8 mouse cellular contexts compared by ENCODE assay signal in the genomic region with DNA sequence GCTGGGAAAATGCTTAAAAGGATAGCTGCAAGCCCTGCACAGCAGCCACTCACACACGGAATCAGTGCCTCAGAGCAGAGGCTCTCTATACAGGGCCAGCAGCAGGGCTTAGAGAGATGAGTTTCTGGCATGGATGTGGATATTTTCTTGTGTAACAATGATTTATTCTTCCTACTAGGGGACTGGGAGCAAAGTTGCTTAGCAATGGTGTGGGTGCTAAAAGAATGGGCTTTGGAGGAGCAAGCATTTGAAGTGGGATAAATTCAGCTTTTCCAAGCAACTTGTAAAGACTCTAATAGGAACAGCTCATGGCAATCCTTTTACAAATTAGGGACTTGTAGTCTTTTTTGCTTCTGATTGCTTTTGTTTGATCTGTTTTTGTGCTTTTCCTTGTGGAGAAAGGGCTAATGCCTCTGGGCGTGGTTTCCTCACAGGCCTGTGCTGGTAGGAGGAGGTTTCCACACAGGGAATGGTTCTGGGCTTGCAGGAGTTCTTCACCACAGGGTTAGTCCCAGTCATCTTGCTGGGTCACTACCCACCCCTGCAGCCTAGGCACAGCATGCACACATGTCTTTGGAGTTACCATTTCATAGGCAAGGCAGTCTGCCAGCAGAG. TPM values are rescaled to one million over a fixed set of nuclear protein-coding genes. Genes with fewer than 3 reads are reported as not detected.
DNase-seq lines count a peak whose midpoint lies in the region; ATAC-seq and TF ChIP-seq lines count a peak whose summit lies in the region.

No protein-coding gene starts in this region.

- no peak overlapping the region for H3K4me2 ChIP-seq in hindbrain, embryonic 11.5 days (replicated peaks; ENCODE audit: low read depth, low read length)
- no peak overlapping the region for H3K4me2 ChIP-seq in forebrain, embryonic 16.5 days (ENCODE audit: low read length)
- no peak overlapping the region for H3K4me2 ChIP-seq in limb, embryonic 12.5 days

- H3K27me3 ChIP-seq in hindbrain, embryonic 10.5 days (ENCODE audit: insufficient read depth, poor library complexity, severe bottlenecking) = no peaks in the 10 kb centered on the region
- H3K27me3 ChIP-seq in hindbrain, embryonic 11.5 days (ENCODE audit: control insufficient read depth, insufficient read depth, low read length) = no peaks in the 10 kb centered on the region
- no peaks in the 10 kb centered on the region for H3K27me3 ChIP-seq in forebrain, embryonic 16.5 days (replicated peaks; ENCODE audit: control insufficient read depth, insufficient read depth, low read length)
- H3K27me3 ChIP-seq in limb, embryonic 12.5 days = no peaks in the 10 kb centered on the region

- 0 out of 2 replicates have a peak overlapping the region, but pooled peaks have one; percentile 56 for H3K27ac ChIP-seq in hindbrain, embryonic 10.5 days
- H3K27ac ChIP-seq in hindbrain, embryonic 11.5 days (ENCODE audit: low read depth, low read length) = no peak overlapping the region
- peak overlapping the region; percentile 55; the same call in 1 of the 2 replicates for H3K27ac ChIP-seq in ES-E14 (ENCODE audit: insufficient read depth, low read depth, low read length, poor library complexity, severe bottlenecking)
- H3K27ac ChIP-seq in forebrain, embryonic 16.5 days (ENCODE audit: low read length) = 0 out of 2 replicates have a peak overlapping the region, but pooled peaks have one; percentile 6
- 0 out of 2 replicates have a peak overlapping the region, but pooled peaks have one; percentile 35 for H3K27ac ChIP-seq in limb, embryonic 12.5 days

- in situ Hi-C loops in ES-E14 (cut with MboI; ENCODE audit: low sequenced_read_pairs in 2 of 2, unreplicated experiment in 2 of 2) = no loop called here

- no peaks in the 10 kb centered on the region for H3K9me3 ChIP-seq in hindbrain, embryonic 10.5 days
- H3K9me3 ChIP-seq in hindbrain, embryonic 11.5 days (ENCODE audit: control insufficient read depth, low read length) = no peaks in the 10 kb centered on the region
- no peaks in the 10 kb centered on the region for H3K9me3 ChIP-seq in ES-E14 (ENCODE audit: control insufficient read depth, insufficient read depth, low read depth, low read length)
- no peaks in the 10 kb centered on the region for H3K9me3 ChIP-seq in forebrain, embryonic 16.5 days (ENCODE audit: control insufficient read depth, low read length)
- H3K9me3 ChIP-seq in limb, embryonic 12.5 days = no peaks in the 10 kb centered on the region

- no peak for ATAC-seq in hindbrain, embryonic 11.5 days (ENCODE audit: low FRiP score)
- peak; percentile 66 for ATAC-seq in forebrain, embryonic 16.5 days
- no peak for ATAC-seq in limb, embryonic 12.5 days (ENCODE audit: insufficient number of reproducible peaks, insufficient read depth, low FRiP score, low TSS enrichment, low read depth)
- ATAC-seq in inflammation-experienced regulatory T-cells, adult 6 months = no peak

- H3K36me3 ChIP-seq in hindbrain, embryonic 10.5 days = no peaks in the 10 kb centered on the region
- H3K36me3 ChIP-seq in hindbrain, embryonic 11.5 days (ENCODE audit: control insufficient read depth, insufficient read depth, low read length) = no peaks in the 10 kb centered on the region
- no peaks in the 10 kb centered on the region; the same call in 1 of the 2 replicates for H3K36me3 ChIP-seq in ES-E14 (ENCODE audit: control insufficient read depth, insufficient read depth, low read length, poor library complexity, severe bottlenecking)
- H3K36me3 ChIP-seq in forebrain, embryonic 16.5 days (ENCODE audit: control insufficient read depth, insufficient read depth) = no peaks in the 10 kb centered on the region
- peaks cover 8% of the 10 kb centered on the region; the same call in 1 of the 2 replicates for H3K36me3 ChIP-seq in limb, embryonic 12.5 days

- no peak overlapping the region for H3K4me3 ChIP-seq in hindbrain, embryonic 10.5 days
- H3K4me3 ChIP-seq in hindbrain, embryonic 11.5 days (ENCODE audit: low read depth, low read length) = no peak overlapping the region
- H3K4me3 ChIP-seq in ES-E14 (ENCODE audit: insufficient read depth in 1 of 2, low read depth in 1 of 2, low read length in 2 of 2, poor library complexity in 1 of 2, severe bottlenecking in 1 of 2) = no peak overlapping the region
- no peak overlapping the region for H3K4me3 ChIP-seq in forebrain, embryonic 16.5 days (replicated peaks; ENCODE audit: low read length)
- H3K4me3 ChIP-seq in limb, embryonic 12.5 days (replicated peaks) = no peak overlapping the region

- H3K4me1 ChIP-seq in hindbrain, embryonic 10.5 days (replicated peaks) = peaks cover 8% of the 10 kb centered on the region
- no peaks in the 10 kb centered on the region for H3K4me1 ChIP-seq in hindbrain, embryonic 11.5 days (replicated peaks; ENCODE audit: control insufficient read depth, insufficient read depth, low read length)
- H3K4me1 ChIP-seq in ES-E14 (ENCODE audit: control insufficient read depth in 2 of 2, insufficient read depth in 2 of 2, low read length in 2 of 2, poor library complexity in 1 of 2) = peaks cover 6 to 7% of the 10 kb centered on the region in 2 experiments; a peak in 2 of 4 replicates
- H3K4me1 ChIP-seq in forebrain, embryonic 16.5 days (replicated peaks; ENCODE audit: control insufficient read depth, insufficient read depth, low read length) = no peaks in the 10 kb centered on the region; the same call in 1 of the 2 replicates
- H3K4me1 ChIP-seq in limb, embryonic 12.5 days (replicated peaks) = peaks cover 12% of the 10 kb centered on the region

- WGBS in hindbrain, embryonic 10.5 days = 50% methylated on average over 2 of the region's 2 CpGs
- WGBS in hindbrain, embryonic 11.5 days = 56% methylated on average over 2 of the region's 2 CpGs
- WGBS in forebrain, embryonic 16.5 days = 15% methylated on average over 2 of the region's 2 CpGs
- WGBS in limb, embryonic 12.5 days = 62% methylated on average over 2 of the region's 2 CpGs

- no peak overlapping the region for H3K9ac ChIP-seq in hindbrain, embryonic 11.5 days (ENCODE audit: low read depth, low read length)
- H3K9ac ChIP-seq in ES-E14 (ENCODE audit: insufficient read depth, low read depth, low read length, poor library complexity, severe bottlenecking) = no peak overlapping the region; the same call in 1 of the 2 replicates
- no peak overlapping the region for H3K9ac ChIP-seq in forebrain, embryonic 16.5 days (replicated peaks; ENCODE audit: low read depth, low read length)
- H3K9ac ChIP-seq in limb, embryonic 12.5 days (replicated peaks) = no peak overlapping the region

- no peak for DNase-seq in hindbrain, embryonic 10.5 days (ENCODE audit: low spot score)
- DNase-seq in hindbrain, embryonic 11.5 days (ENCODE audit: low spot score) = no peak
- DNase-seq in ES-E14 (ENCODE audit: low read depth, low spot score) = no peak
- no peak for DNase-seq in cerebellum, adult 9-11 months
- no peak for DNase-seq in gastrocnemius, postnatal 14 days

- intact Hi-C loops in gastrocnemius, postnatal 14 days (cut with DNase I; ENCODE audit: low total_unique reads) = no loop called here

TF ChIP-seq in ES-E14, 5 proteins besides CTCF, POLR2A, EP300 and RAD21:
- TF ChIP-seq CHD2 (IDR thresholded peaks at IDR 0.05; ENCODE audit: low read depth, low read length) (no peak), ZC3H11A (IDR thresholded peaks at IDR 0.05; ENCODE audit: borderline replicate concordance, low read depth, low read length) (no peak), MAFK (IDR thresholded peaks at IDR 0.05; ENCODE audit: insufficient read depth, low read depth, low read length) (no peak), ZNF384 (IDR thresholded peaks at IDR 0.05; ENCODE audit: low read depth, low read length) (no peak), HCFC1 (IDR thresholded peaks at IDR 0.05; ENCODE audit: borderline replicate concordance, insufficient read depth, low read length) (no peak)

RNA-seq across cellular contexts. Expression of a gene that starts 16.4 kb away (rescaled TPM):
- polyA plus RNA-seq in hindbrain, embryonic 10.5 days (2016; fragmentation: Nextera tagmentation; extraction: Ambion mirVana) = 18.1 and 26.6 TPM in 2 replicates
- polyA plus RNA-seq in hindbrain, embryonic 11.5 days (2014; fragmentation: Nextera tagmentation; extraction: Ambion mirVana) = 15.6 and 16.3 TPM in 2 replicates
- total RNA-seq in ES-E14 (2012; rRNA removed) = 26.3 and 28.7 TPM in 2 replicates
- 11.7 and 13.2 TPM in 2 replicates for polyA plus RNA-seq in forebrain, embryonic 16.5 days (2015; fragmentation: Nextera tagmentation; extraction: Ambion mirVana)
- polyA plus RNA-seq in limb, embryonic 12.5 days (2016; fragmentation: Nextera tagmentation; extraction: Ambion mirVana) = 37.0 and 38.2 TPM in 2 replicates
- 10 to 100 TPM; 28.6 to 38.2 (median 31.7) TPM for polyA plus RNA-seq in inflammation-experienced regulatory T-cells, adult 6 months (2017; shearing (Covaris generic))
- total RNA-seq in gastrocnemius, postnatal 14 days (2021) = 1 to 10 TPM; 8.3 to 9.0 TPM
